Mouse (Mus musculus) thymus, adult 18-20 months (tissue): ENCODE data around the gene Espn.

ENCODE experiments used
- DNase-seq, 2 experiments: peaks; one replicate each; pipeline ENCODE4 v3.0.0; 2022; ENCODE audit warnings: mixed read lengths in 2 of 2

The Espn gene

GRCm38 (mm10) chr4:152092751-152093293 lies 59.3 kb downstream of the Espn start:
- DNase-seq, result no peak

GRCm38 (mm10) chr4:152090191-152090590 lies 62.0 kb downstream of the Espn start:
- DNase-seq, result no peak

DNA sequence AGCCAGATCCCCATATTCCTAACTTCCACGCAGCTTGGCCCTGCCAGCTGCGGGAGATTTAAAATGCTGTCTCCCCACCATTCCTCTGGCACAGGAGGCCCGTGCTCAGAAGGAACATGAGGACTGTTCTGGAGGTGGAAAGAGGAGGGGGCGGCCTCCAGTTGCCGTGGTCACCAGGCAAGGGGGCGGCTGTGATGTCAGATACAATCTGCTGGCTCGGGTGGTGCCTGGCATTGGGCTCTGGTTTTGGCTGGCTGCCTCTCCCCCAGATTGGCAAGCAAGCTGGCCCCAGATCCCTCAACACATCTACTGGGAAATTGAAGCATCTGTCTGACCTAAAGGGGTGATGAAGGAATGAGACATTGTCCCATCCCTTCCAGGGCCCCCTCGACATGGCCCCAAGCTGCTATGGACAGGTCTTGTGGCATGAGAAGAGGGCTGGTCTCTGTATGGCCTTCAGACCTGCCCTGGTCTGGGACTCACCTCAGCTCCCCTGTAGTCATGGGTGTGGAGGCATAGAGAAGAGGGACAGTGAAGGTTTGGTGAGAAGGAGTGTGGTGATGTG lies 63.5 kb downstream of the Espn start:
- no peak for DNase-seq

DNA sequence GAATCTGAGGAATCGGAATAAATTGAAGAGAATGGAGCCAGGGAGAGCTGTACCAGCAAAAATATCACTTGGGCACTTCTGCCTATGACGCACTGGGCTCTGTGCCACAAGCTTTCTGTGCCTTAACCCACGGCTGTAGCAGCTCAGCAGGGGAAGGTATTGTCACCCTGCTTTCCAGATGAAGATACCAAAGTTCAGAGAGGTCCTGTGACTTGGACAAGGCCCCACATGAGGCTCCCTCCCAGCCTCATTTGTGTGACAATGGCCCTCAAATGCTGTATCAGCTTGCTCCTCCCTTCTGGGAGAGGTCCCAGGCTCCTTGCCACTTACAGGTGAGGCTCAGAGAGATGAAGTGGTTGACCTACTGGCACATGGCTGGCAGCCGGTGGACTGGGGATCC lies 64.0 kb downstream of the Espn start:
- no peak for DNase-seq

DNA sequence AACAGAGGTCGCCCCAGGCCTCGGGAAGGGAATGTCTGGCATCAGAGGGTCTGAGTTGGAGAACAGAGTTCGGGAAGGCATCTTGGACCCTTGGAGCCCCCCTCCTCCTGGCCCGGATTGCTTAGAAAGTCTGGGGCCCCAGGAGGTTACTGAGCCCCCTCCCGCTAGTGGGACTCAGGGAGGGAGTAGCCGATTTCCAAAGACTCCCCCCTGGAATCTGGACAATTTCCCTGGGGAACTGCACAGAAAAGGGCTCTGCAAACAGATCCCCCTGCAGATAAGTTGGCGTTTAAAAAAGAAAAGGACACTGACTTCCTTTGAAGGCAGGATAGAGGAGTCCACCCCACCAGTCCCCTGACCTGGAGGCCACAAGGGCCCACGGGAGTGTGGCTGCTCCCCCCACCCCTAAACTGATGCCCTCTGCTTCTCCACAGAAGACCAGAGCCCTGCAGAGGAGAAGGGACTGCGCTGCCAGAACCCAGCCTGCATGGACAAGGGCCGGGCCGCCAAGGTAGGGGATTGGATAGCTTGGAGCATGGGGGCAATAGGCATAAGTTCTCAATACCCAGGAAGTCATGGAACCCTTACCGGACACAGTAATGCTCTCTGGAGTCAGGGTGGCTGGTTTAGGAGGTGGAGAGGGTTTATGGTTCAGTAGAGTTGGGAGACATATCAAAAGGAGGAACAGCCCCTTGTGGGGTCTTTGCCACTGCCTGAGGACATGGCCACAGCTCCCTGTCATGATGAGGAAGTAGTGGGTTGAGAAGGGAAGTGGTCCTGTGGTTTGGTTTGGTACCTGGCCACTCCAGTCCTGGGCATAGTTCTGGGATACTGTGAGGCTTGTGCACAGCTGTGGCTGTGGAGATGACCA lies 64.7 kb downstream of the Espn start:
- DNase-seq, result no peak

GRCm38 (mm10) chr4:152086505-152087210 lies 65.5 kb downstream of the Espn start:
- peak; percentile 49 to 53 for DNase-seq

DNA sequence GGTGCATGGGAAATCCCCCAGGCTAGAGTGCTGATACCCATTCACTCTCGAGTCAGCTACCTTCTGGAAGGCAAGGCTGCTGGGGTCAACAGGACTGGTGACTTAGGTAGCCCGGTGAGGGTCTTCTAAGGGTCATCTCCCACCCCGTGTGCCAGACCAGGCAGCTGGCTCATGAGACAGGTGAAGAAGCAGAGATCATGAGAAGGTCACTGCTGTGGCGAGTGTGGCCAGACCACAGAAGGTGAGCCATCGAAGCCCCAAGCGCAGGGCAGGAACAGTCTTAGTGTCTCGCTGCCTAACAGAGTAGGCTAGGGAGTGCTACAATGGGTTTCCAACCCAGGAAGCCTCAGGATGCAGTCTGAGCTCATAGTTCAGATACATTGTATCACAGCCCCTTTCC lies 67.6 kb downstream of the Espn start:
- DNase-seq, result no peak

- no peak for DNase-seq
These were observed 68.5 kb downstream of the Espn start for GRCm38 (mm10) chr4:152083611-152084220.

DNA sequence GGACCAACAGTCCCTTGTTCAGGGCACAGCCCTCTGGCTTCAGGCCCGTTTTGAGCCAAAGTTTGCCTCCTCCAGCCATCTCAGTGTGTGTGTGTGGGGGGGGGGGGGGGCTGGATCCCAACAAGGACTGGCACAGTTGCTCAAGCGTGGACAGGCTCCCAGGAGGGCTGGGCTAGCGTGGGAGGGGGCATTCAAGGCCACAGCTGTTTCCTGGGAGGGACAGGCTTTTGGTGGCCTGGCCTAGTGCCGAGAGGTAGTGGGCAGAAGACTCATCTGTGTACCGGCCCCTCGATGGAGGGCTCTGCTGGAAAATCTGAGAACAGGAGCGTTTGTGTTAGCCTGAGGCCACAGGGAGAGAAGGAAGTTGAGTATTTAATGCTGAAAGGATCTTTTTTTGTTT lies 72.2 kb downstream of the Espn start:
- DNase-seq, result no peak

DNA sequence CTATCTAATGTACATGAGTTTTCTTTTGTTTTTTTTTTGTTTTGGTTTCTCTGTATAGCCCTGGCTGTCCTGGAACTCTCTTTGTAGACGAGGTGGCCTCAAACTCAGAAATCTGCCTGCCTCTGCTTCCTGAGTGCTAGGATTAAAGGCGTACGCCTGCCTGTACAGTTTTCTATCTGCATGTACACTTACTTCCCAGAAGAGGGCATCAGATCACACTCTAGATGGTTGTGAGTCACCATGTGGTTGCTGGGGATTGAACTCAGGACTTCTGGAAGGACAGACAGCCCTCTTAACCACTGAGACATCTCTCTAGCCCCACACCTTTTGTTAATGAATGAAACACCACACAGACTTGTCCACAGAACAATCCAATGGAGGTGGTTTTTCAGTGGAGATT lies 72.9 kb downstream of the Espn start:
- DNase-seq, result no peak

DNA sequence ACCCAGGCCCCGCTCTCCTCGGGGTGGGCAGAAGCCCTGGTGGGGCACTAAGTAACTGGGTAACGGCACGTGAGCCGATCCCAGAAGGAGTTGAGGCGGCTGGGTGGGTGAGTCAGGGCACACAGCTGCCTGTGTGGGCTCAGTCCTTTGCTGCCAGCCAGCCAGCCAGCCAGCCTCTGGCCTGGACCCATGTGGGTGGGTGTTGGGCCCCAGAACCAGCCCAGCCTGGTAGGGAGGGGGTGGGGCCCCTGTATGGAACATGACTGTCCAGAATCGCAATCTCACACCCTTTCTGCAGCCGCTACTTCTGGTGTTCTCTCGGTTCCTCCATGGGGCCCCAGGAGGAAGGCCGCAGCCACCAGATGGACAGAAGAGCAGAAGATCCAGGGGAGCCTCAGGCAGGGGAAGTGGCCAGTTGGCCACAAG lies 74.1 kb downstream of the Espn start:
- no peak for DNase-seq

DNA sequence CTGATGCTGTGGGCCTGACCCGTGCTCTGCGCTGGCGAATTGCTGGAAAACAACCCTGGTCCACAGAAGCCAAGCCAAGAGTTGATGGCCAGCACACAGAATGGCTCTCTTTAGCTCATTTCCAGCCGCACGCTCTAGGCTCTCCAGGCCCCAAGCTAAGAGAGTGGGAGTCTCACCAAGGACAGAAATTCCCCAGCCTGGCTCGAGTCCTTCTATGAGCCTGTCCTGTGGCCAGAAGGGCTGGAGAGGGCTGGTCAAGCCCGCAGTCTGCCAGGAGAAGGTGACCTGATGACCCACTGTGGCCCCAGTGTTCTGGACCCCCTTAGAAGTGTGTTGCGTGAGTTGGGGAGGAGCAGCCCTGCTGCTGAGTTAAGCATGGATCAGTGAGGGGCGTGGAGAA lies 75.0 kb downstream of the Espn start:
- no peak for DNase-seq

- DNase-seq, result no peak
These were observed 77.6 kb downstream of the Espn start for GRCm38 (mm10) chr4:152074548-152074947.

DNA sequence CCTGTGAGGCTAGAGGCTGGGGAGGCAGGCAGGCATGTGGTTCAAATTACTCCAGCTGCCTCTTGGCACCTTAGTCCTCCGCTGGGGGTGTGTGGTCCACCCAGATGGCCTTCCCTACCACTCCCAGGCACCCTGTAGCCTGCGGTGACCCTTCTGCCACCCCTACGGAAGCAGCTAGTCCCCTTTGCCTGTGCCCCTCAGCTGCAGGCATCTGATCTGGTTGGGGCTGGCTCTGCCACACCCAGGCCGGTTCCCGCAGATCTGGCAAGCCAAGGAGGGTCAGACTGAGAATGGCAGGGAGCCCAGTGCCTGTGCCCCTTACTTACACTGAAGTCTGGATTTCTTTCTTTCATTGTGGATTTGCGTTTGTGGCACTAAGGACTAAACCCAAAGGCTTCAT lies 78.5 kb downstream of the Espn start:
- DNase-seq, result no peak

DNA sequence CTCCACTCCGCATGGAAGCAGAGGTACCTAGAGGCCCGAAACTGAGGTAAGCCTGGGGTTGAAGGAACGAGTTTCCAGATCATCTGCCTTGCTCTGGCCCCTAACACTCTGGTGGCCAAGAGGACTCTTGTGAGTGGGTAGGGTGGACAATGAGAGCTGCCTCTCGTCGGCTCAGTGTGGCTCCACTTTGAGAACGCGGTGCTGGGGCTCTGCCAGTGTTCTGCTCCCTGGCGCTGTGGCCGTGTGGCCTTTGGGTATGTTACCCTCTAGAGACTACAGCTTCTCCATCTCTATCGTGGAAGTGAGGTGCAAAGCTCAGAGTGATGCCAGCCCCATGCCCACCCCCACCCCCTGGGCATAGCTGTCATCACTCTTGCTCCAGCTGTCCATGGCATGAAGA lies 79.5 kb downstream of the Espn start:
- no peak for DNase-seq

DNA sequence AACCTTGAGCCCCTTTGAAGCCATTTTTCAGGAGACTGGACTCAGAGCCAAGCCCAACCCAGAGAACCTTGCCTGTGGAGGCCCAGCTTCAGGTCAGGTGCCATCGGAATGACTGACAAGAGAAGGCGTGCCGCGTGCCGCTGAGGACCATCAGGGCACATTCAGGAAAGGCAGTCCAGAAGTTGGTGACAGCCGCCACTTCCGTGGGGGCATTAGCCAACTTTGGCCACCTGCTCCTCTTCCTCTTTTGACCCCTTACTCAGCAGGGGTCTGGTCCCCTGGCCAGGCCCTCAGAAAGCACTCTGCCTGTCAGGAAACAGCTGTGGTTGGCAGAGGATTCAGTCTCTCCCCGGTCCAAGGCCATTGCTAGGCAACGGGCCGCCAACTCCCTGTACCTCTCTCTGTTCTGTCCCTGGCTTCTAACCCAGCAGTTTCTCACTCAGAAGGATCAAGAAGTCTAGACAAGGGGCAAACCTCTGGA lies 80.0 kb downstream of the Espn start, which contains the start of gene Plekhg5:
TSS of gene Plekhg5 (plus strand) at position 378 of the 481 bp plus-strand sequence.
- DNase-seq, result no peak

- no peak for DNase-seq
These were observed 81.4 kb downstream of the Espn start for GRCm38 (mm10) chr4:152070494-152071396.
